Mouse (Mus musculus): ENCODE results near the gene Unc13b. TPM values are rescaled to one million over a fixed set of nuclear protein-coding genes. Genes with fewer than 3 reads are reported as not detected.

Unc13b gene
- polyA plus RNA-seq, 1 experiment = 0.08 TPM

GRCm38 (mm10) chr4:43058392-43058752, 381 bp upstream of the Unc13b start:
- H3ac ChIP-seq (ENCODE audit: control insufficient read depth, insufficient read length, low read depth) = no peak overlapping the region
- H3K79me2 ChIP-seq (ENCODE audit: control insufficient read depth, insufficient read depth) = no peaks in the 10 kb centered on the region
- H3K27me3 ChIP-seq (ENCODE audit: control insufficient read depth, insufficient read depth, insufficient read length) = peaks cover 17% of the 10 kb centered on the region
- TF ChIP-seq FOSL1 (IDR thresholded peaks at IDR 0.05; ENCODE audit: insufficient read depth, low read length, poor library complexity, severe bottlenecking) = no peak
- no peak for TF ChIP-seq MYOD1 (IDR thresholded peaks at IDR 0.05; ENCODE audit: control insufficient read depth, insufficient read length, low read depth)
- no peak for TF ChIP-seq USF1 (IDR thresholded peaks at IDR 0.05; ENCODE audit: low read depth)
- TF ChIP-seq MYOG (IDR thresholded peaks at IDR 0.05; ENCODE audit: control insufficient read depth, extremely low read depth, insufficient read length) = no peak
- TF ChIP-seq CTCF (IDR thresholded peaks at IDR 0.05; ENCODE audit: control insufficient read depth, insufficient read depth, insufficient read length) = no peak
- no peak for TF ChIP-seq MAX (IDR thresholded peaks at IDR 0.05)
- no peak for TF ChIP-seq CEBPB (IDR thresholded peaks at IDR 0.05; ENCODE audit: low read depth)
- no peaks in the 10 kb centered on the region for H3K36me3 ChIP-seq (ENCODE audit: control insufficient read depth, insufficient read depth)
- no peaks in the 10 kb centered on the region for H3K79me3 ChIP-seq (ENCODE audit: low read depth)
- no peak overlapping the region for H3K4me3 ChIP-seq (ENCODE audit: insufficient read depth, poor library complexity, severe bottlenecking)

GRCm38 (mm10) chr4:43059697-43060096, 944 bp downstream of the Unc13b start:
- H3K27me3 ChIP-seq (ENCODE audit: control insufficient read depth, insufficient read depth, insufficient read length) = peaks cover 17% of the 10 kb centered on the region
- no peaks in the 10 kb centered on the region for H3K36me3 ChIP-seq (ENCODE audit: control insufficient read depth, insufficient read depth)
- no peak overlapping the region for H3ac ChIP-seq (ENCODE audit: control insufficient read depth, insufficient read length, low read depth)
- no peaks in the 10 kb centered on the region for H3K79me2 ChIP-seq (ENCODE audit: control insufficient read depth, insufficient read depth)
- no peak for TF ChIP-seq CTCF (IDR thresholded peaks at IDR 0.05; ENCODE audit: control insufficient read depth, insufficient read depth, insufficient read length)
- TF ChIP-seq MYOD1 (IDR thresholded peaks at IDR 0.05; ENCODE audit: control insufficient read depth, insufficient read length, low read depth) = no peak
- TF ChIP-seq CEBPB (IDR thresholded peaks at IDR 0.05; ENCODE audit: low read depth) = no peak
- TF ChIP-seq USF1 (IDR thresholded peaks at IDR 0.05; ENCODE audit: low read depth) = no peak
- TF ChIP-seq FOSL1 (IDR thresholded peaks at IDR 0.05; ENCODE audit: insufficient read depth, low read length, poor library complexity, severe bottlenecking) = no peak
- H3K4me3 ChIP-seq (ENCODE audit: insufficient read depth, poor library complexity, severe bottlenecking) = no peak overlapping the region
- no peaks in the 10 kb centered on the region for H3K79me3 ChIP-seq (ENCODE audit: low read depth)

- Histone ChIP-seq H3ac (ENCODE audit: control insufficient read depth, insufficient read length, low read depth) (no peak overlapping the region), H3K4me3 (ENCODE audit: insufficient read depth, poor library complexity, severe bottlenecking) (no peak overlapping the region), H3K79me2 (ENCODE audit: control insufficient read depth, insufficient read depth) (no peaks in the 10 kb centered on the region), H3K36me3 (ENCODE audit: control insufficient read depth, insufficient read depth) (no peaks in the 10 kb centered on the region), H3K79me3 (ENCODE audit: low read depth) (no peaks in the 10 kb centered on the region), H3K27me3 (ENCODE audit: control insufficient read depth, insufficient read depth, insufficient read length) (peaks cover 17% of the 10 kb centered on the region)
- TF ChIP-seq USF1 (IDR thresholded peaks at IDR 0.05; ENCODE audit: low read depth) = no peak
- no peak for TF ChIP-seq MYOD1 (IDR thresholded peaks at IDR 0.05; ENCODE audit: control insufficient read depth, insufficient read length, low read depth)
- no peak for TF ChIP-seq CTCF (IDR thresholded peaks at IDR 0.05; ENCODE audit: control insufficient read depth, insufficient read depth, insufficient read length)
- TF ChIP-seq FOSL1 (IDR thresholded peaks at IDR 0.05; ENCODE audit: insufficient read depth, low read length, poor library complexity, severe bottlenecking) = no peak
- no peak for TF ChIP-seq MYOG (IDR thresholded peaks at IDR 0.05; ENCODE audit: control insufficient read depth, extremely low read depth, insufficient read length)
- TF ChIP-seq CEBPB (IDR thresholded peaks at IDR 0.05; ENCODE audit: low read depth) = no peak
- TF ChIP-seq MAX (IDR thresholded peaks at IDR 0.05) = no peak
Observed at GRCm38 (mm10) chr4:43060286-43060685, 1.5 kb downstream of the Unc13b start.

GRCm38 (mm10) chr4:43065471-43065870, 6.7 kb downstream of the Unc13b start:
- TF ChIP-seq MAX (IDR thresholded peaks at IDR 0.05) (no peak), MYOG (IDR thresholded peaks at IDR 0.05; ENCODE audit: control insufficient read depth, extremely low read depth, insufficient read length) (no peak), MYOD1 (IDR thresholded peaks at IDR 0.05; ENCODE audit: control insufficient read depth, insufficient read length, low read depth) (no peak), CTCF (IDR thresholded peaks at IDR 0.05; ENCODE audit: control insufficient read depth, insufficient read depth, insufficient read length) (no peak), FOSL1 (IDR thresholded peaks at IDR 0.05; ENCODE audit: insufficient read depth, low read length, poor library complexity, severe bottlenecking) (no peak), CEBPB (IDR thresholded peaks at IDR 0.05; ENCODE audit: low read depth) (no peak), USF1 (IDR thresholded peaks at IDR 0.05; ENCODE audit: low read depth) (no peak)
- H3K4me3 ChIP-seq (ENCODE audit: insufficient read depth, poor library complexity, severe bottlenecking) = no peak overlapping the region
- H3K79me3 ChIP-seq (ENCODE audit: low read depth) = no peaks in the 10 kb centered on the region
- H3K27me3 ChIP-seq (ENCODE audit: control insufficient read depth, insufficient read depth, insufficient read length) = peaks cover 6% of the 10 kb centered on the region
- no peaks in the 10 kb centered on the region for H3K36me3 ChIP-seq (ENCODE audit: control insufficient read depth, insufficient read depth)
- H3ac ChIP-seq (ENCODE audit: control insufficient read depth, insufficient read length, low read depth) = no peak overlapping the region
- no peaks in the 10 kb centered on the region for H3K79me2 ChIP-seq (ENCODE audit: control insufficient read depth, insufficient read depth)

- no peaks in the 10 kb centered on the region for H3K79me3 ChIP-seq (ENCODE audit: low read depth)
- H3K36me3 ChIP-seq (ENCODE audit: control insufficient read depth, insufficient read depth) = no peaks in the 10 kb centered on the region
- no peak overlapping the region for H3ac ChIP-seq (ENCODE audit: control insufficient read depth, insufficient read length, low read depth)
- no peak overlapping the region for H3K4me3 ChIP-seq (ENCODE audit: insufficient read depth, poor library complexity, severe bottlenecking)
- H3K27me3 ChIP-seq (ENCODE audit: control insufficient read depth, insufficient read depth, insufficient read length) = no peaks in the 10 kb centered on the region
- H3K79me2 ChIP-seq (ENCODE audit: control insufficient read depth, insufficient read depth) = no peaks in the 10 kb centered on the region
- TF ChIP-seq MAX (IDR thresholded peaks at IDR 0.05) (no peak), FOSL1 (IDR thresholded peaks at IDR 0.05; ENCODE audit: insufficient read depth, low read length, poor library complexity, severe bottlenecking) (no peak)
Observed at GRCm38 (mm10) chr4:43074923-43075322, 16.2 kb downstream of the Unc13b start.

- TF ChIP-seq USF1 (IDR thresholded peaks at IDR 0.05; ENCODE audit: low read depth) (no peak), MYOG (IDR thresholded peaks at IDR 0.05; ENCODE audit: control insufficient read depth, extremely low read depth, insufficient read length) (no peak), CEBPB (IDR thresholded peaks at IDR 0.05; ENCODE audit: low read depth) (no peak), CTCF (IDR thresholded peaks at IDR 0.05; ENCODE audit: control insufficient read depth, insufficient read depth, insufficient read length) (no peak), MAX (IDR thresholded peaks at IDR 0.05) (no peak), MYOD1 (IDR thresholded peaks at IDR 0.05; ENCODE audit: control insufficient read depth, insufficient read length, low read depth) (no peak), FOSL1 (IDR thresholded peaks at IDR 0.05; ENCODE audit: insufficient read depth, low read length, poor library complexity, severe bottlenecking) (no peak)
- Histone ChIP-seq H3ac (ENCODE audit: control insufficient read depth, insufficient read length, low read depth) (no peak overlapping the region), H3K4me3 (ENCODE audit: insufficient read depth, poor library complexity, severe bottlenecking) (no peak overlapping the region), H3K79me3 (ENCODE audit: low read depth) (no peaks in the 10 kb centered on the region), H3K79me2 (ENCODE audit: control insufficient read depth, insufficient read depth) (no peaks in the 10 kb centered on the region), H3K27me3 (ENCODE audit: control insufficient read depth, insufficient read depth, insufficient read length) (peaks cover 5% of the 10 kb centered on the region), H3K36me3 (ENCODE audit: control insufficient read depth, insufficient read depth) (no peaks in the 10 kb centered on the region)
Observed at GRCm38 (mm10) chr4:43078071-43078718, 19.4 kb downstream of the Unc13b start.
